Mouse (Mus musculus) liver, postnatal 0 days (tissue): ENCODE measurements around the gene Zc3h7b.

Experiments
- CTCF ChIP-seq: sonication (generic); IDR thresholded peaks from 2 replicates; pipeline ENCODE4 v1.5.1; 2016; ENCODE audit warnings: antibody characterized with exemption, low read depth
- EP300 ChIP-seq: IDR thresholded peaks from 2 replicates; pipeline ENCODE4 v1.6.1; 2016; ENCODE audit warnings: antibody characterized with exemption, low read depth, mild to moderate bottlenecking

- TF ChIP-seq CTCF (no peak), EP300 (no peak)
Measured at GRCm38 (mm10) chr15:81785701-81786100, 40.8 kb downstream of the Zc3h7b start.
